Mouse (Mus musculus) gastrocnemius, adult 18-20 months (tissue): ENCODE results near the gene Bach1. TPM values are rescaled to one million over a fixed set of nuclear protein-coding genes. Genes with fewer than 3 reads are reported as not detected.
"Not testable (repeated sequence)": the region's sequence is repeated elsewhere in the genome, so short reads cannot be mapped to it uniquely, and the experiment has no call there.

Source experiments
- DNase-seq: peaks from one replicate; pipeline ENCODE4 v3.0.0; 2021; ENCODE audit warnings: low spot score
- total RNA-seq, 2 experiments: library from RNA; stranded (reverse); gene quantifications; 2 replicates each; pipeline ENCODE4 v1.2.3; 2021

Gene Bach1
- total RNA-seq, 2 experiments from 2014 or later, result 20.1 to 21.7 TPM

DNA sequence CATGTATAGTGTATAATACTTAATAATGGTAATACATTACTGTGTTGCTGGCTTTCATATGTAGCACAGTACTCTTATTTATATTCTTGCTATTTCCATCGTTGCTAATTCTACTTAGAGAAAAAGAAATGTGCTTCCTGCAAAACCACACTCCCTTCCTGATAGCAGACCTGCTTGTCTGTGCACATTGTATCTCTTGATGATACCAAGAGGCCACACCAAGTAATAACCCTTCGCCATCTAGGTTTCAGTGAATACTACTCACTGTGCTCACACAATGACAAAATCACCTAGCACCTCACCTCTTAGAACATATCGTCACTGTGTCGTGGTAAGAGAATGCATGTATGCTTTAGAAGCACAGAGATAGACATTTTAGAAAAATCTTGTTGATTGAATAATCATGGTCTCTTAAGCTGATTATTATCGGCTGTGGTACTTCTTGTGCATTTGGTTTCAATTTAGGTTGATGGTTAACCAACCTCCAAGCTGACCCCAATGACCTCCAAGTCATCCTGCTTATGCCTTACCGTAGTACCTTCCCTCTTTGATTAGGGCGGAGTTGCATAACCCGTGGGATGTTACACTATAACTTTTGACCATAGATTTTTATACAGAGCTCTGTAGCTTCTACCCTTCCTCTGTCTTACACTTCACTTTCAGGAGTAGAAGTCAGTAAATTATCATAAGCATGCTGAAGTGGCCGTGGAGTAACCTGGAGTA, 17.7 kb upstream of the Bach1 start:
- DNase-seq, result no peak

GRCm38 (mm10) chr16:87681848-87682247, 16.9 kb upstream of the Bach1 start:
- no peak for DNase-seq

GRCm38 (mm10) chr16:87686458-87686857, 12.3 kb upstream of the Bach1 start:
- DNase-seq, result no peak

- DNase-seq, result no peak
Measured at GRCm38 (mm10) chr16:87687346-87687745, 11.4 kb upstream of the Bach1 start.

DNA sequence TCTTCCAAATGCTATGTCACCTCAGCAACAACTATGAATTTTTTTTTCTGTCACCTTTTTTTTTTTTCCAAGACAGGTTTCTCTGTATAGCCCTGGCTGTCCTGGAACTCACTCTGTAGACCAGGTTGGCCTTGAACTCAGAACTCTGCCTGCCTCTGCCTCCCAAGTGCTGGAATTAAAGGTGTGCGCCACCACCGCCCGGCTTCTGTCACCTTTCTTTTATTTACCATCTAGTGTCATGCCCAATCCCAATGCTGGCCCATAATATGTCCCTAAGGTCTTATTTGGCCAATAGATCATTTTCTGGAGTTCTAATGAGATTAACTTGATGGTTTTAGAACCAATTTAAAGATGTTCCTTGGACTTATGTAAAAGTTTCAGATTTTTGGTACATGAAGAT, 10.4 kb upstream of the Bach1 start:
- DNase-seq, result not testable (repeated sequence)

DNA sequence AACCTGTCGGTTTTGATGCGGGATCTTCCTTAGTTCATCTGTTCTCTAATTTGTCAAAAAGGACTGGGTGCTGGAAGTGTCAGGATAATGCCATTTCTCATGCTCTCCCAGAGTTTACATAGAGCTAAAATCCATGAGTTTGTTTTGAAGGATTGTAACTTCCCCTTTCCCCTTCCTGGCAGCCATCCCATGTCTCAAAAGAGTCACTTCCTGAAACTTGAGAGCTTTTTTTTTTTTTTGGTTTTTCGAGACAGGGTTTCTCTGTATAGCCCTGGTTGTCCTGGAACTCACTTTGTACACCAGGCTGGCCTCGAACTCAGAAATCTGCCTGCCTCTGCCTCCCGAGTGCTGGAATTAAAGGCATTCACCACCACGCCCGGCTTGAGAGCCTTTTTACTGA, 9.9 kb upstream of the Bach1 start:
- not testable (repeated sequence) for DNase-seq

DNA sequence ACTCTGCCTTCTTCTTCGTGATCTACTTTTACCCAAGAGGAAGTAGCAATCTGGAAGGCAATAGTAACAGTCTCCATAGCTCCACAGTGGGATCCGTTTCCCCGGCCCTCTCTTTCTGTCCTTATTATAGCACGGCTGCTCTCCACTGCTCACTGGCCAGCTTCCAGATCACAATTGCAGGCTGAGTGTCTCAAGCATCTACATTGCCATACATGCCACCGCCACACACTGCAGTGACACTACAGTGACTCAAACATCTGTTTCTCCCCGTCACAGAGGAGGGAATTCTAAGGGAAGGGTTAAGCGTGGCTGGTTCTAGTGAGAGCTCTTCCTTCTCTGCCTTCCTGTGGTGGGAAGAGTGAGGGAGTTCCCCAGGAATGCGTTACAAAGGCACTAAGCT, 9.5 kb upstream of the Bach1 start:
- no peak for DNase-seq

- no peak for DNase-seq
Measured at GRCm38 (mm10) chr16:87690506-87690905, 8.2 kb upstream of the Bach1 start.

GRCm38 (mm10) chr16:87691102-87691501, 7.6 kb upstream of the Bach1 start:
- no peak for DNase-seq

- no peak for DNase-seq
Measured at GRCm38 (mm10) chr16:87692591-87692990, 6.2 kb upstream of the Bach1 start.

DNA sequence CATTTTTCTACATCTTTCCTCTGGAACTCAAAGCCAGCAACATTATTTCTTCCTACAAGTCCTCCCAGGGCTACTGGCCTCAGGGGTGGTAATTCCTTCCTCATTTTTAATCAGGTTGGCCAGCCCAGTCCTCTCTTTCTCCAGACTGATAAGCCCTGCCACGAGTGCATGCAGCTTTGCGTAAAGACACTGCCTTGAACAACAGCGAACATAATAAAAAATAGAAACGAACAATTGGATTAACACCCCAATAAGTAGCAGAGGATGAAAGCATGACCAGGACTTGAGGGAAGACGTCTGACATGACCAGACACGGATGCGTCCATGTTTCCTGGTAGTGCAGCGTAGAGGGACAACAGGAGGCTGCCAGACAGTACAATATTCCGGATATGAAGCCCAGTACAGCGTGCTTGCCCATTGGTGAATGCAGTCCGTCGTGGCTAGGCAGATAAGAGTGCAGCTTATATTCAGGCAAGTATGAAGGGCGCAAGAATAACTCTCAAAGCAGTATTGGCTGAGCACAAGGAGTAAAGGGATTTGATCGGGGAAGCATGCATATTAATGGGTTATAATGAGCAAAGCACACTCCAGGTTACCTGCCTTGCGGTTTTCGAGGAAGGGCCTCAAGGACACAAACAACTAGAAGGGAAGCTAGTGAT, 909 bp upstream of the Bach1 start:
- no peak for DNase-seq

- peak; percentile 42 for DNase-seq
Measured at GRCm38 (mm10) chr16:87699306-87699692, 554 bp downstream of the Bach1 start.

DNA sequence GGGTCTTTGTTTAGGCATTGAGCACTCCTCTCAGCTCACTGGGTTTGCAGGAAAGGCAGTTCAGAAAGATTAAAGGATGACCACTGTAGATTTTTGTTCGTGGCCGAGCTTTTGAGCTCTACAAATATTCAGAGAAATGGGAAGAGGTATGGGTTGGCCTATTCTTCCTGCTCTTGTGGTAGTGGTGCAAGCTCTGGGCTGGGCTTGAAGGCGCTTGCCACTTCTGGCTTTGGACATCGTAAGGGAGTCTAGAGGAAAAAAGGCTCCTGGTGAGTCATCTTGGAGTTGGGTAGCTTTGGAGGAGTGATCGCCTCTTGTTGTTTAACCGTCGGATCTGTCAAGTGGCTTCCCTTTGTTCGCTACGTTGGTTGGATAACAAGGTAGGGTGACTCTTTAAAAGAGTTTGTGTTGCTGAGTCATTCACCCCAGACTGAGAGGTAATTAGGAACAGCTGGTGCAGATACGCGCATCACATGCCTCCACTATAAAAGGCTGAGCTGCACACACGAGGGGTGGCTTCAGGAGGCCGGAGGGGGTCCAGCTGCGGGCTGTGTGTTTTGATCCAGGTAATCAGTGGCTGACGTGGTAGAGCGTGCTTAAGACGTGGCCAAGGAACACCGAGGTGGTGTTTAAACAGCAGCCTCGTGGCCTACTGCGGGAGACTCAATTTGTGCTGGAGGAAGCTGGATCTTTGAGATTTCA, 1.1 kb downstream of the Bach1 start:
- peak; percentile 61 for DNase-seq

DNA sequence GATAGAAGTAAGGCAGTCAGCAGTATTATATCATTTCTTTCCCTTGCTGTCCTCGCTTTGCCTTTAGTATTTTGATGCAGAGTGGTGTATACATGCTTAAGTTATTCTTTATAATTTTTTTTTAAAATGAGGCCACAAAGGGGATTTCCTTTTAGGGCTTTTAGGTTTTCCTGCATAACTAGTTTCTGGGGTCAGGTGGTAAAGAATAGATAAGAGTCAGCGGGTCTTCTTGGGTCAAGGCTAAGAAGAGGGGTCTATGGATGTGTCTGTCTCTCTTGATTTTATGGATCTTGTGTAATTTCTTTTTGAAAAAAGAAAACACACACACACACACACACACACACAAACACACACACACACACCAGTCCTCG, 1.6 kb downstream of the Bach1 start:
- no peak for DNase-seq

DNA sequence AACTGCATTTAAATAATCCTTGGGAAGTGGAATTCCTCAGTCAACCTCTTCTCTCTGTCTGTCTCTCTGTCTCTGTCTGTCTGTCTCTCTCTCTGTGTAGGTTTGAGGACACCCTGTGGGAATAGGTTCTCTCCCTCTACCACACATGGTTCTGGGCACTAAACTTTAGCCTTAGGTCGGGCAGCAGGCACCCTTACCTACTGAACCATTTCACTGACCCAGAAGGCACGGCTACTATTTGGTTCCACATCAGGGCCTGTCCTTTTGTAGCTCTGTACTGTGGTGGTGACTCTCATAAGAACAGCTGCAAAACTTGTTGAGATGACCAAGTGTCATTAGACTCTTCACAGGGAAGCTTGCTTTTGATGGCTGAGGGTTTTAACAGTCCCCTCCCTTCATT, 3.1 kb downstream of the Bach1 start:
- no peak for DNase-seq

GRCm38 (mm10) chr16:87702881-87703280, 4.1 kb downstream of the Bach1 start:
- DNase-seq, result no peak

DNA sequence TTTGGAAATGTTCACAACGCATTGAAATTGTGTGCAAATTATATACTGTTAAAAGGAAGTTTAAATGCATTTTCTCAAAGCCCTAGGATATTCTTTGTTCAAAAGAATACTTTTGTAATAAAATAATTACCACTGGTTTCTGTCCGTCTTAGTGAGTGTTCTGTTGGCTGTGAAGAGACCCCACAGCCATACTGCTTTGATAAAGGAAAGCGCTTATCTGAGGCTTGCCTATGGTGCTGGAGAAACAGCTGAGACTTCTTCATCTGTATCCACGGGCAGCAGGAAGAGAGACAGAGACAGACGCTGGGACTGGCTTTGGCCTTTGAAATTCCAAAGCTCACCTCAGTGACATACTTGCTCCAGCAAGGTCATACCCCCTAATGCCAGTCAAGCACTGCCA, 5.5 kb downstream of the Bach1 start:
- DNase-seq, result no peak

- DNase-seq, result no peak
Measured at GRCm38 (mm10) chr16:87705892-87706589, 7.3 kb downstream of the Bach1 start.

GRCm38 (mm10) chr16:87707335-87707734, 8.6 kb downstream of the Bach1 start:
- DNase-seq, result no peak

GRCm38 (mm10) chr16:87708570-87708969, 9.8 kb downstream of the Bach1 start:
- no peak for DNase-seq

GRCm38 (mm10) chr16:87709144-87709543, 10.4 kb downstream of the Bach1 start:
- no peak for DNase-seq

- no peak for DNase-seq
Measured at GRCm38 (mm10) chr16:87709971-87710370, 11.2 kb downstream of the Bach1 start.
